Mouse (Mus musculus): ENCODE measurements around the gene Kcnd3. TPM values are rescaled to one million over a fixed set of nuclear protein-coding genes. Genes with fewer than 3 reads are reported as not detected.

Kcnd3 gene
- polyA plus RNA-seq, 1 experiment from 2014 or later = 0.75 TPM

DNA sequence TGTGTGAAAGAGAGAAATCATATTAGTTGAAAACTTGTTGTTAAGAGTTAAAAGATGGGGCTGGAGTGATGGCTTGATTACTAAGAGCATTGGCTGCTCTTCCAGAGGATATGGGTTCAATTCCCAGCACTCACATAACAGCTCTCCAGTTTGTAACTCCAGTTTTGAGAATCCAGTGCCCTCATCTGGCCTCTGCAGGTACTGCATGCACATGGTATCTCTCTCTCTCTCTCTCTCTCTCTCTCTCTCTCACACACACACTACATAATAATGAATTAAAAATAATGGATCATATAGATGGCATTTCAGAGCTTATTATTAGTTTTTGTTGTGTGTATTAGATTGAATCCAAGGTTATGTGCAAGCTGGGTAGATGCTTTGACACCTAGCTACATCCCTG, 29.7 kb upstream of the Kcnd3 start:
- Histone ChIP-seq H3K27me3 (no peaks in the 10 kb centered on the region), H3K36me3 (no peaks in the 10 kb centered on the region), H3K4me2 (replicated peaks) (no peak overlapping the region), H3K4me3 (no peak overlapping the region), H3K4me1 (no peaks in the 10 kb centered on the region), H3K27ac (no peak overlapping the region), H3K9me3 (0 out of 2 replicates have a peak, but pooled peaks cover 3% of the 10 kb centered on the region), H3K9ac (no peak overlapping the region)
- no peak for ATAC-seq (ENCODE audit: low FRiP score, low read depth)

DNA sequence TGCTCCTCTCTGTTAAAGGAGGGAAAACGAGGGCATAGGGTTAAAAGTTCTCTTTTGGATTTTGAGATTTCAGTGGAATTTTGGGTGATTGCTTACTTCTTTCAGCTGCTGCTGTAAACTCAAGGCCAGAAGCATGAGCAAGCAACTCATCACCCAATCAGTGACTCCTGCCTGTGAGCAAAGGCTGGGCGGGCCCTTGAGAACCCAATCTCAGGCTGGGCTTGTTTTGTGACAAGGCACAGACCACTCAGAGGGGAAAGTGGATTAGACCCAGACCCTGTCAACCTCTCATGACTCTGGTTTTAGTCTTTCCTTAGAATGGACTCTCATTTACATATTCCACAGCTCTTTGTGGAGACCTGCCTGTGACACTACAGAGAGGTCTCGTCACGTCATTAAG, 28.7 kb upstream of the Kcnd3 start:
- no peaks in the 10 kb centered on the region for H3K4me1 ChIP-seq
- 0 out of 2 replicates have a peak, but pooled peaks cover 3% of the 10 kb centered on the region for H3K9me3 ChIP-seq
- no peaks in the 10 kb centered on the region for H3K36me3 ChIP-seq
- no peak overlapping the region for H3K4me3 ChIP-seq
- no peak overlapping the region for H3K27ac ChIP-seq
- H3K27me3 ChIP-seq = no peaks in the 10 kb centered on the region
- ATAC-seq (ENCODE audit: low FRiP score, low read depth) = no peak
- H3K4me2 ChIP-seq (replicated peaks) = no peak overlapping the region
- no peak overlapping the region for H3K9ac ChIP-seq
- WGBS = 28% methylated on average over 4 of the region's 4 CpGs

DNA sequence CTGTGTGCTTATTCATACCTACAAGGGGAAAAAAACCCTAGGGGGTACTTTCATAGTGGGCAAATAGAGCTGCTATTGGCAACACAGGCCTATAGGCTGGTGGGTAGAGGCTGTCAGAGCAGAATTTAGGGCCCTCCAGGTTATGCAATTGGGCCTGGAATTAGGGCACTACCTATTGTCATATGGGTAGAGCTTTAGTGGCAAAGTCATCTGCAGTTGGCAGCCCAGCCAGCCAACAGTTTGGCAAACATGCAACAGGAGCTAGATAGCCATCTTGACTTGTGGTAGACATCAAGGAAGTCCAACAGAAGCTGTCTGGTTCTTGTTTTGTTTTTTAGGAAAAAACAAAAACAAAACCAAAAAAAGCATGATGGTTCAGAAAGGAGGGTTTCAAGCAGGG, 23.5 kb upstream of the Kcnd3 start:
- no peak overlapping the region for H3K4me3 ChIP-seq
- no peak for ATAC-seq (ENCODE audit: low FRiP score, low read depth)
- no peaks in the 10 kb centered on the region for H3K9me3 ChIP-seq
- no peaks in the 10 kb centered on the region for H3K36me3 ChIP-seq
- H3K4me1 ChIP-seq = no peaks in the 10 kb centered on the region
- no peaks in the 10 kb centered on the region for H3K27me3 ChIP-seq
- H3K9ac ChIP-seq = no peak overlapping the region
- H3K4me2 ChIP-seq (replicated peaks) = no peak overlapping the region
- H3K27ac ChIP-seq = no peak overlapping the region

DNA sequence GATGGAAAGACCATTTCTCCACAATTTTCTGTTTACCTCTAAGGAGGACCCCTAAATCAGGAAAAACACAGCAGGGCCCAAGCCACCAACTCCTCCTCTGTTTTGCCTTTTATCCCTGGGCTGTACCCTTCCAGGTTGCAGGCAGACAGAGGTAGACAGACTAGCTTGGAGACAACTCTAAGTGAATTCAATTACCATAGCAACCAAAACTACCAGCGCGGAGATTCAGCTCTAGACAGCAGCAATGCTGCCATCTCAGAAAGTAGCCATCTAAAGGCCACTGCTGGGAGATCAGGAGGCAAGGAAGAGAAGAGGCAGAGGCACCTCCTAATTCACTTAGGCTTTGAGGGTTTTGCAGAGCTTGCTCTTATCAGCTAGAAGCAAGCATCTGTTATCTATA, 15.7 kb upstream of the Kcnd3 start:
- WGBS = 63% methylated on average over 2 of the region's 2 CpGs
- H3K27me3 ChIP-seq = no peaks in the 10 kb centered on the region

DNA sequence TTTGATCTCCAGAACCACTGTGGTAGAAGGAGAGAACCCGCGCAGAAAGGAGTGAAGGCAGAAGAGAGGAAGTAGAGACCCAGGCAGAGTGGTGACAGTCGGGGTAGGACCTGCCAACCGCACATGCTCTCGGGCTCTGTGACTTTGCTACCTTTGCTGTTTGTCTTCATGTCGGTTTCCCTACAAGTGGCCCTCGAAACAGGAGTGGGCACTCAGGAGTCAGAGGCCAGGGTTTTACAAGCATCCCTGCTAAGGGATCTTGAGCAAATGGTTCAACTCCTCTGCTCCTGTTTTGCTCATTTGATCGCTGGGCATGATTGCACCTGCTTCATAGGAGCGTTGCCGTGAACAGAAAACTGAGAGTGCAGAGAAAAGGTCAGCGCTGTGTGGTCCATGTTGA, 15.2 kb upstream of the Kcnd3 start:
- Histone ChIP-seq H3K9ac (no peak overlapping the region), H3K36me3 (no peaks in the 10 kb centered on the region), H3K9me3 (no peaks in the 10 kb centered on the region), H3K4me1 (no peaks in the 10 kb centered on the region), H3K4me3 (no peak overlapping the region), H3K27me3 (no peaks in the 10 kb centered on the region), H3K27ac (no peak overlapping the region), H3K4me2 (replicated peaks) (no peak overlapping the region)
- WGBS = 80% methylated on average over 11 of the region's 11 CpGs
- no peak for ATAC-seq (ENCODE audit: low FRiP score, low read depth)

More for the DNA sequence above, 15.7 kb upstream of the Kcnd3 start:
- Histone ChIP-seq H3K4me3 (no peak overlapping the region), H3K4me1 (no peaks in the 10 kb centered on the region), H3K9me3 (no peaks in the 10 kb centered on the region), H3K4me2 (replicated peaks) (no peak overlapping the region), H3K27ac (no peak overlapping the region), H3K36me3 (no peaks in the 10 kb centered on the region), H3K9ac (no peak overlapping the region)
- ATAC-seq (ENCODE audit: low FRiP score, low read depth) = no peak

DNA sequence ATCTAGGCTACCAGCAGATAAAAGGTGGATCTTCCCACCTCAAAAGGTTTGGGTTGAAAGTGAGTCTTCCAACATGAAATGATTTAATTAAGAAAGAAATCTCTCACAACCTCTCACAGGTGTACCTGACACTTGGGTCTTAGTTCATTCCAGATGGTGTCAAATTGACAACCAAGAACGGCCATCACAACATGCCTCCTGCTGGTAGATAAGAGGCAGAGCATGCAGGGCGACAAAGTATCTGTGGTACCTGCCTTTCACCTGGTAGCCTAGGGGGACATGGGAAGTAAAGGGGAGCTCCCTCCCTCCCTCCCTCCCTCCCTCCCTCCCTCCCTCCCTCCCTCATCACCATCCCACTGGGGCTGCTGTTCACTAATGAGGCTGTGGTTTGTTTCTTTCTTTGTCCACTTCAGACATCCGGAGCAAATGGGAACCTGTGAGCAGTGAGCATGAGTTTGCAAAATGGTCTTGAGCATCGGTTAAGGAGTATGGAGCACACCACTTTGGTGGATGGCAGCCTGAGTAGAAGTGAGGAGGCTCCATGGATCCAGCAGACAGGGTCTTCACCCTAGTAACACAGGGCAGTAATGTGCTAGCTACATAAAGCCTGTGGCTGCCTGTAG, 11.1 kb upstream of the Kcnd3 start:
- no peak overlapping the region for H3K4me3 ChIP-seq
- H3K36me3 ChIP-seq = no peaks in the 10 kb centered on the region
- 59% methylated on average over 4 of the region's 4 CpGs for WGBS
- 0 out of 2 replicates have a peak, but pooled peaks cover 1% of the 10 kb centered on the region for H3K27me3 ChIP-seq
- no peak overlapping the region for H3K27ac ChIP-seq
- no peak for ATAC-seq (ENCODE audit: low FRiP score, low read depth)
- H3K9me3 ChIP-seq = no peaks in the 10 kb centered on the region
- H3K4me2 ChIP-seq (replicated peaks) = no peak overlapping the region
- H3K9ac ChIP-seq = no peak overlapping the region
- no peaks in the 10 kb centered on the region for H3K4me1 ChIP-seq

DNA sequence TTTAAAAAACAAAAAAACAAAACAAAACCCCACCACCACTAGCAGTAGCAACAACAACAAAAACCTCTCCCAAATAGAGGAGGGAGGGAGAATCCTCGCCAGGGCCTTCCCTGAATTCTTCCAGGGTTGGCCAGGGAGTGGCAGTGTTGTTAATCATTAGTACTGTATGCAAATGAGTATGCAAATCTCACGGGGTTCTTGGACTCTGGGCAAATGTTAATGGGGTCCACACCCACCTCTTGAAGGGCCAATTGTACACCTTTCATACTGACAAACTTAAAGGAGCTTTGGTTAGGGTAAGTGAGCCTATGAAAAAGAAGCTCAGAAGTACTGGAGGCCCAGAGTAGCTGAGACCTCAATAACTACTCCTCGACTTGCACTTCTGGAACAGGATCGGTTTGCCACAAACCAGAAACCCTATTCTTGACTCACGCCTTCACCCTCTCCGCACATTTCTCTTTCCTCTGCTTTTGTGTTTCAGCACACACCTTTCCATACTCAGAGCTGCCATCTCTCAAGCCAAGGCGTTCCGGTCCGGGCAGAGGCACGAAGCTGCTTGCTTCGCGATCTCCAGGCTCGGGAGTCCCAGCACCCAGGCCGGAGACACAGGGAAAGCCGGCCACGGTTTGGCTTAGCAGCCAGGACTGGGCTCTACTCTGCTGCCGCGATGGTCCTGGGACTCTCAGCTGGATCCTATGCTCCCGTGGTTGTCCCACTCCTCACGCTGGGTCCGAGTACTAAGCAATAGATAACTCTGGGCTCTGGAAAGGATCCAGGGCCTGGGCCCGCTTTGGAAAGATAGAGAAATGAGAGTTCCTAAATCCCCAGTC, 1.3 kb upstream of the Kcnd3 start:
- Histone ChIP-seq H3K4me2 (replicated peaks) (peak overlapping the region; percentile 99), H3K27ac (no peak overlapping the region), H3K36me3 (no peaks in the 10 kb centered on the region), H3K4me1 (peaks cover 22% of the 10 kb centered on the region), H3K9ac (no peak overlapping the region), H3K27me3 (peaks cover 93% of the 10 kb centered on the region), H3K9me3 (no peaks in the 10 kb centered on the region), H3K4me3 (peak overlapping the region; percentile 67)
- ATAC-seq (ENCODE audit: low FRiP score, low read depth) = no peak
- 2% methylated on average over 22 of the region's 22 CpGs for WGBS

DNA sequence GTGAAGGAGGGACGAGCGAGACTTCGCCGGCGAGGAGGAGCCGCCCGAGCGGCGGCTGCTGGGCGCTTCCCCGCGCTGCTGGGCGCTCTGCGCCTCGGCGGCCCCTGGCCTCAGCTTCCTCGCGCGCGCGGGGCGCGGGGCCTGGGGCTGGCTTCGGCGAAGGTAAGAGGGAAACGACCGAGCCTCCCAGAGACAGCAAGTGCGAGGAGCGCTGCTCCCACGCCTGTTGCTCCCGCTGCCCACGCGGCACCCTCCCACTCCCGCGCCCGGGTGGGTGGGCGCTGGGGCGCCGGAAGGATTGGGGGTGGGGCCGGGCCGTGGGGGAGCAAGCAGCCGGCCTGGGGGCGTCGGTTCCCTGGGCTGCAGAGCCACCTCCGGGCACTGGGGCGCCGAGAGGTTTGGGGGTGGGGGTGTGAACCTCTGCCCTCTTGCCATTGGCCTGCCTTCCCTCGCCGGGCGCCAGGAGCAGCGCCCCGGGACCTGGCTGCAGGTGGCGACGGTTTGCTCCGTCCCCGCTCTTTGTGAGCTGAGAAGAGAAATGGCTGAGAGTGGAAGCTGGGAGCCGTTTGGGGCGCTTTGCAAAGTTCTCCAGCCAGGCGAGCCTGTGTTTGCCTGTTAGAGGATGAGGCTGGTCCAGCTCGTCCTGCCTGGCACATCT, 555 bp downstream of the Kcnd3 start:
- peak overlapping the region; percentile 99 for H3K4me2 ChIP-seq (replicated peaks)
- H3K9ac ChIP-seq = peak overlapping the region; percentile 72
- H3K27ac ChIP-seq = no peak overlapping the region
- H3K4me3 ChIP-seq = peak overlapping the region; percentile 67
- no peaks in the 10 kb centered on the region for H3K36me3 ChIP-seq
- H3K9me3 ChIP-seq = no peaks in the 10 kb centered on the region
- WGBS = under 1% methylated on average over 29 of the region's 60 CpGs
- H3K27me3 ChIP-seq = peaks cover 95% of the 10 kb centered on the region
- ATAC-seq (ENCODE audit: low FRiP score, low read depth) = peak; percentile 51; the same call in 1 of the 2 replicates
- H3K4me1 ChIP-seq = peaks cover 22% of the 10 kb centered on the region

DNA sequence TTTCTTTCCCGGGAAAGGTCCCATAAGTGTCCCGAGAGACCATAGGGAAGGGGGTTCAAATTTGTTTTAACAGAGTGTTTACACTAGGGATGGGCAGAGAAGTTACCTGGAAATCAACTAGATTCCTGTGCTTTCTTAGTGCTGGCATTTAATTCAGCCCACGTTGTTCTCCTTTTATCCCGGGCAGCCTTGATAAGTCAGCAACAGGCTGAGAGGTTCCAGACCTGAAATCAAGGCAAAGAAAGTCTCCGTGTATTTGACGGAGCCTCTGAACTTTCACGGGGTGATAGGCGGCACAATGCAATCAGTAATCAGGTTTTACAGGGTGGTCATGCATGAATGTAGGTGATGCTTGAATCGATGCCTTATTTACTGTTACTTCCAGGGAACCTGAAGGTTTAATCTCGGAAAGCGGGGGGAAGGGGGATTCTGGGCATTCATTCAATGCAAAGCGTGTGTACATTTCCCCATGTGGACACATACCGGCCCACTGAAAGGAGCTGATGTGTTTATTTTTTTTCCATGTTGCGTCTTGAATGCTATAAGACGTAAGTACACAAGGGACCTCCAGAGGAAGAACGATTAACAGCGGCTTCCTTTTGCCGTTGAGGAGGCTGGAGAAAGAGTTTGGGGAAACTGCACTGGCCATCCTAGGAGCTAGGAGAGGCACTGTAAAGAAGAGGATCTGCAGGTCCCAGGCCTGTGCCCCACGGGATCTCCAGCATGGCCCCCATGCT, 1.3 kb downstream of the Kcnd3 start:
- Histone ChIP-seq H3K36me3 (no peaks in the 10 kb centered on the region), H3K27ac (no peak overlapping the region), H3K9ac (no peak overlapping the region), H3K4me1 (peaks cover 22% of the 10 kb centered on the region), H3K4me3 (peak overlapping the region; percentile 67), H3K9me3 (no peaks in the 10 kb centered on the region), H3K27me3 (peaks cover 92% of the 10 kb centered on the region), H3K4me2 (replicated peaks) (peak overlapping the region; percentile 99)
- 4% methylated on average over 19 of the region's 19 CpGs for WGBS
- ATAC-seq (ENCODE audit: low FRiP score, low read depth) = no peak

DNA sequence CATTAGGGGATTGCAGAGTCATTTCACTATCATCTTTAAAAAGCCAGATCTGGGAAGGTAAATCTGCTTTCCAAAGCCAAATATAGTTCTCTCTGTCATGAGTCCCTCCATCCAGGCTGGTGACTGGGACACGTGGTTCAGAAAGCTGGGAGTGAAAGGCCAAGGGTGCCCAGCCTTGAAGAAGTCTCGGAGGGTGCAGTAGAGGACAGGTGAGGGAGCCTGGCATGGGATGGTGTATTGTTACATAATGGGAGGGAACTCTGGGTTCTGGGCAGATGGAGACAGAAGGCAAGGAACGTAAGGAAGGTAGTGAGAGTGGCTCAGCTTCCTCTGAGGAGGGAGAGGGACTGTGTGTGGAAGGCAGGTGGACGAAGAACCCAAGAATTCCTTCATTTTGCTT, 5.5 kb downstream of the Kcnd3 start:
- no peak overlapping the region for H3K4me3 ChIP-seq
- WGBS = 69% methylated on average over 4 of the region's 4 CpGs
- H3K4me2 ChIP-seq (replicated peaks) = no peak overlapping the region
- peaks cover 56% of the 10 kb centered on the region for H3K27me3 ChIP-seq
- ATAC-seq (ENCODE audit: low FRiP score, low read depth) = no peak
- no peak overlapping the region for H3K27ac ChIP-seq
- H3K36me3 ChIP-seq = no peaks in the 10 kb centered on the region
- peaks cover 12% of the 10 kb centered on the region for H3K4me1 ChIP-seq
- no peak overlapping the region for H3K9ac ChIP-seq
- no peaks in the 10 kb centered on the region for H3K9me3 ChIP-seq

DNA sequence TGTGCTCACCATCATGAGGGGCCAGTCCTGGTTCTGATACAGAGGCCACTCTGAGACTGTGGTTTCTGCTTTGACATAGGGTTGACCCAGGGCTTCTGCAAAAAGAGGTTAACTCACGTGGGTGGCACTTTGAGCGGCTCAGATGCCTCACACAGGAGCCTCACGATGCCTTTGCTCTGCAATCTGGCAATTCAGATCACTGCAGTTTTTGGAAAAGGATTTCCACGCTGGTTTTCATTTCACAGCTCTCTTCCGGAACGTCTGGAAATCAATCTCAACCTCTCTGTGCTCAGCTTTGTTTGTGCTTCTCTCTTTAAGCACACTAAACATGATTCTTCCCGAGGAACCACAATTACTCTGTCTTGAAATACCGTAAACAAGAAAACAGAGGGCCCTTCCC, 14.4 kb downstream of the Kcnd3 start:
- Histone ChIP-seq H3K4me1 (no peaks in the 10 kb centered on the region), H3K9ac (no peak overlapping the region), H3K27ac (no peak overlapping the region), H3K27me3 (peaks cover 5% of the 10 kb centered on the region; the same call in 1 of the 2 replicates), H3K9me3 (no peaks in the 10 kb centered on the region), H3K36me3 (no peaks in the 10 kb centered on the region), H3K4me2 (replicated peaks) (no peak overlapping the region), H3K4me3 (no peak overlapping the region)
- 62% methylated on average over 8 of the region's 8 CpGs for whole genome bisulfite sequencing
- ATAC-seq (ENCODE audit: low FRiP score, low read depth) = no peak

DNA sequence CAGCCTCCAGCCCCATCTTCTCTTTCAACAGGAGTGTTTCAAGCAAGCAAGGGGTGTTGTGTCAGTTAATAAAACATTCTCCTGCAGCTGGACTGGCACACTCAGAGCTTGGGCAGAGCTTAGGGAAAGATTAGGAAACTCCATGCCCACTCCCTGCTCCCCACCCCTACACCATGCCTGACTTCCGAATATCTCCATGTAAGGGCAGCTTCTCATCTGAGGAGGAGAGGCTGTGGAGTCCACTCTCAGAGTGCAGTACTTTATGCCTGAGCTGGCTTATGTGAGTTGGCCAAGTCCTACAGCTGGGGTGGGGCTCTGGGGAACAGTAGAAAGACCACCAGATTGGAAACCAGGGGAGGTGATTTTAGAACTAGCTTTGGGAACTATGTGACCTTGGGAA, 20.4 kb downstream of the Kcnd3 start:
- Histone ChIP-seq H3K4me1 (no peaks in the 10 kb centered on the region), H3K36me3 (no peaks in the 10 kb centered on the region), H3K9me3 (no peaks in the 10 kb centered on the region), H3K27me3 (no peaks in the 10 kb centered on the region), H3K4me3 (no peak overlapping the region), H3K4me2 (replicated peaks) (no peak overlapping the region), H3K9ac (no peak overlapping the region), H3K27ac (no peak overlapping the region)
- ATAC-seq (ENCODE audit: low FRiP score, low read depth) = no peak
- 71% methylated on average over 1 of the region's 1 CpGs for WGBS

Data from limb, embryonic 13.5 days (tissue).